Mouse (Mus musculus) lung, postnatal 14 days (tissue): ENCODE data around the gene Trim65.

ENCODE experiments used
- DNase-seq: peaks from one replicate; pipeline ENCODE4 v3.0.0; 2021

Gene Trim65

GRCm38 (mm10) chr11:116087194-116088130 lies 43.5 kb downstream of the Trim65 start:
- DNase-seq = peak; percentile 94

- DNase-seq = peak; percentile 96
These were observed 44.4 kb downstream of the Trim65 start, which contains the start of gene Wbp2 for GRCm38 (mm10) chr11:116086258-116087193. Wbp2 (minus strand) TSS chr11:116086995.

- no peak for DNase-seq
These were observed 46.8 kb downstream of the Trim65 start for GRCm38 (mm10) chr11:116084166-116084565.

- no peak for DNase-seq
These were observed 47.7 kb downstream of the Trim65 start for GRCm38 (mm10) chr11:116083096-116083672.

GRCm38 (mm10) chr11:116081081-116081480 lies 49.8 kb downstream of the Trim65 start:
- peak; percentile 82 for DNase-seq

- no peak for DNase-seq
These were observed 51.4 kb downstream of the Trim65 start for GRCm38 (mm10) chr11:116079511-116079910.

- DNase-seq = no peak
These were observed 52.1 kb downstream of the Trim65 start for GRCm38 (mm10) chr11:116078676-116079320.

- peak; percentile 75 for DNase-seq
These were observed 52.7 kb downstream of the Trim65 start for GRCm38 (mm10) chr11:116078221-116078620.

GRCm38 (mm10) chr11:116077446-116078204 lies 53.3 kb downstream of the Trim65 start, which contains the start of gene Unc13d:
Unc13d (minus strand) TSS chr11:116077961.
- DNase-seq = peak; percentile 67

- no peak for DNase-seq
These were observed 54.1 kb downstream of the Trim65 start for GRCm38 (mm10) chr11:116076836-116077235.

GRCm38 (mm10) chr11:116076266-116076540 lies 54.7 kb downstream of the Trim65 start:
- no peak for DNase-seq

GRCm38 (mm10) chr11:116075539-116076265 lies 55.2 kb downstream of the Trim65 start:
- DNase-seq = no peak

GRCm38 (mm10) chr11:116074436-116074991 lies 56.4 kb downstream of the Trim65 start:
- no peak for DNase-seq

- DNase-seq = peak; percentile 40
These were observed 58.3 kb downstream of the Trim65 start for GRCm38 (mm10) chr11:116072608-116073007.
